Mouse (Mus musculus): Measurements from ENCODE around the gene Asic2.
A peak's percentile ranks its signal among the peaks of the same experiment; 100 is the strongest.

Asic2 gene

DNA sequence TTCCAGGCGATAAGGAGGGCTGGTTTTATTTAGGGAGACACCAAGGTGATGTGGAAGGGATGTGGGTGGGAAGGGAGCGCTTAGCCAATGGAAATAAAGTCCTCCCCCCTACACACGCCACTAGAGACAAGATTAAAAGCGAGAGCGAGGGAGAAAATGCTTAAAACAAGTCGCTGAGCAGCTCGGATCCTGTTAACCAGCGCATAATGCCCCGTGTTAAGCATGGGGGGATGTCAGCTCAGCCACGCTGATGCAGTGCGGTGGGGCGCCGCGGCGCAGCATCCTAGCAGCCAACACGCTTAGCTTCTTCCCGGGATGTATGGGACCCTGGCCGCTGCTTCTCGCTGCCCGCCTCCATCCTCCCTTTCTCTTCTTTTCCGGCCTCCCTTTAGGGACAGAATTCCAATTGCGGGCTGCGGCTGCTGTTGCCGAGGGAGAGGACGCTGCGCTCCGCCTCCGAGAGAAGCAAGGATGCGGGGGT lies at the start of gene Asic2:
TSS of gene Asic2 (minus strand) at position 57 of the 481 bp plus-strand sequence.
- no peak for DNase-seq (ENCODE audit: low spot score in 2 of 2)

DNA sequence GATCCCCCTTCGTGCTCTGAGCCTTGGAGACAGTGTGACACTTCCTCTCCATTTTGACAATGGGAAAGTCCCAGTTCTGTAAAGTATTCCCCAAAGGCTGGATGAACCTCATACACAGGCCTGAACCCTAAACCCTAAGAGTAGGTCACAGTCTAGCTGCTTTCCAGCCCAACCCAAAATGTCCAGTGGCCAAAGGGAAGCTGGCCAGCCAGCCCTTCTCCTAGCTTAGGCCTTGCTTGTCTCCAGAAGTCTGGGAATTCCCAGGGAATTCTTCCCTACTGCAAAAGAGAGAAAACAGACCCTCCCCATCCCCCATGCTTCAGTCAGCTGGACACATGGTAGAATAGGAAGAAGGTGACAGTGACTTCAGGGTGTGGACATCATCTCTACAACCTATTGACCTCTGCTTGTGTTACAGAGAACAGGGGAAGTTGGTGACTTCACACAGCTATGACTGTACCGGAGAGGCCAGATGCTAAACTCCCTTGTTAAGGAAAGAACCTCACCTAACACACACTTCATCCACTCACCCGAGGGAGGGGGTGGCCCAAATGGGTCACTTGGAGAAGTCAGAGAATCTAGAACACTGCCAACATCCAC lies 48.0 kb upstream of the Asic2 start:
- no peak for DNase-seq (ENCODE audit: low spot score in 2 of 2)

DNA sequence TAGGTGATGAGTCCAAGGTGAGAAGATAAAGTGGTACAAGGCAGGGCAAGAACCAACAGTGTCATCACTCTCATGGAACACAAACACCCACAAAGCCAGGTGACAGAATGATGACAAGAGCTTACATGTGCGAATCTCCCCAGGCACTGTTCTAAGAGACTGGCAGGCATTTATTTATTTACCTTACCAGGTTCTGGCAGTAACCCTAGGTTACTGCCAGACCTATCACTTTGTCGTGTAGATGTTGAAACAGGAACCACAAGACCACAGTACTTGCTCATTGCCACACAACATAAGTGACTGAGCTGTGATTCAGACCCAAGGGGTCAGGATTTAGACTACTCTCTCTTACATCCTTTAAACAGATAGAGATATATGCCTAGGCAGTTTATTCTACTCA lies 46.8 kb upstream of the Asic2 start:
- no peak for DNase-seq (ENCODE audit: low spot score in 2 of 2)

DNA sequence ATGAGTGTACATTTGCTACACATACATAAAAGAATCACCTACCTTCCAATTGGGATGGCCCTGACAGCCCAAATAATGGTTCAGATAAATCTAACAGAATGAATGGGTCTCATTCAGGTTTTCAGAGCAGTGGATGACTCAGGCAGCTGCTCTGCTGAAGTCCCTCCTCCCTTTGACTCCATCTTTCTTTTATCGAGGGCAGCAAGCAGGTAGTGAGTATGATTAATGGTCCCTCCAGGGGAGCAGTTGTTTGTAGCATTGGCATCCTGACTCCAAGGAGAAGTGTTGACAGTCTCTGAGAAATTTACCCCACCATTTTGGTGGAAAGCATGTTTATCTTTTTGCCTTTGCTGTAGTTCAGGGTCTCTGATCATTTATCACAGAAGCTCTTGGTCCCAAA lies 45.5 kb upstream of the Asic2 start:
- no peak for DNase-seq (ENCODE audit: low spot score in 2 of 2)

DNA sequence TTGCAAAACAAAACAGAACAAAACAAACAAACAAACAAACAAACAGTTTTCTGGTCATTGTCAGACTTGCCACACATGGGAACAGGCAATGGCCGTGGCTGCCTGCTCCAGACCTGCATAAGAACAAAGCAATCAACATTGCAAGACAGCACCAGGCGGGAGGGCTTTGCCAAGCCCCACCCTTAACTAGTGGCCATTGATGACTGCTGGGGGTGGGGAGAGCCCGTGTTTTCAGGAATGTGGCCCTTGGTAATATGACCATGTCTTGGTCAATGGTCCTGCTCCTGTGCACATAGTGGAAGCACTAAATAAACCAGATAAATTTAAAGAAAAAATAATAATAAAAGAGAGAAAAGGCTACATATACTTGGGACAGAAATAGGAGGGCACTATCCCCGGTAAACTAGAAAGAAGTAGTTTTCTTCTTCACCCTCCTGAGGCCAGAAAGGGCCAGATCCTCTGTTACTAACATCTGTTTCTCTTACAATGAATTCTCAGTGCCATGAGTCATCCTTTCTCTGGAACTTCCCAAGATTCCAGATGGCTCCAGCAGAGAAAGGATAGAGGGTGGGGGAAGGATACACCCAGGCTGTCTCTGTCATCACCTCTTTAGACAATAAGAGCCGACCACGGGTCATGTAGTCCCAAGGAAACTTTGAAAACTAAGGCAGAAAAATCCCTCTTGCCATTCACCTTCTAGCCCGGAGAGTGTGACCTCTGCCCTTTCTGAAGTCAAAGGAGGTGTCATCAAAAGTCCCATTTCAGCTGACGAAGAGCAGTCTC lies 43.3 kb upstream of the Asic2 start:
- no peak for DNase-seq (ENCODE audit: low spot score in 2 of 2)

DNA sequence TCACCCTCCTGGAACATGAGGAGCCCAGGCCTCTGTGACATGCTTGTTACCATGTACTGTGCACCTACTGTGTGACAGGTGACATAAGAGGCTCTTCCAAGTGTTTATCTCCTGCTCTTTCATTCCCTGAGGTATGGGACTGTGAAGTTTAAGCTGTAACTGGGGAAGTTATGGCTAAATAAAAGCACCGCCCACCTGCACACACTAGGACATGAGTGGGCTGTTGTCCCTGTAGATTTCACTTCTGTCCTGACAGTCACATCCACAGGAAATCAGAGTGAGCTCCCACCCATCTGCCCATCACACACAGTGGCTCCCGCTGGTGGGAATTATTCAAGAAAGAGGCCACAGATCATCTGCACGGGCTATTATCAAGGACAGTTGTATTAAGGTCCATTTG lies 41.9 kb upstream of the Asic2 start:
- DNase-seq (ENCODE audit: low spot score in 2 of 2) = no peak

DNA sequence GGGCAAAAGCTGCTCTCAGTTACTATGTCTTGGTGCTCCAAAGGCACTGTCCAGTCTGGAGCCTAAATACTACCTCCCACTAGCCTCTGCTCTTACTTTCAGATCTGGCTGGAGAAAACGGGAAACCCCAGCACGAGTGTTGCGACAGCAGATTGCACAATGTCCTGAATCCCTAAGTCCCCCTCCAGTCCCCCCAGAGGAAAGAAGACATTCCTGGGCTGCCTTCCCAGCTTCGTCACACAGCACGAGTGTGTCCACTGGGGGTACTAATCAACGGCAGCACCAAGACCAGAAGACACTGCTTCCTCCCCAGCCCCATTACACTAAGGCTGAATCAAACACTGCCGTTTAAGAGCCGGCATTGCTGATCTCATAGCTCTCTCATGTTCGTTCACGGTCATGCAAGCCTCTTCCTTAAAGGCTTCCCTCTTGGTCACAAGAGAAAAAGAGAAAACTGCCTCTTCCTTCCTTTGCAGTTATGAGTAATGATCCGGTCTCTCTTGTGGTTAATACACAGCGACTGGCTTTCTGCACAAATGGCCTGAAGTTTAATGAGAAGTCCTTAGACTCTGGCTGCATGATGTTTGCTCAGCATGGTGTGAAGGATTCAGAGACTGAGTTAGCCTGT lies 38.7 kb upstream of the Asic2 start:
- no peak for DNase-seq (ENCODE audit: low spot score in 2 of 2)

DNA sequence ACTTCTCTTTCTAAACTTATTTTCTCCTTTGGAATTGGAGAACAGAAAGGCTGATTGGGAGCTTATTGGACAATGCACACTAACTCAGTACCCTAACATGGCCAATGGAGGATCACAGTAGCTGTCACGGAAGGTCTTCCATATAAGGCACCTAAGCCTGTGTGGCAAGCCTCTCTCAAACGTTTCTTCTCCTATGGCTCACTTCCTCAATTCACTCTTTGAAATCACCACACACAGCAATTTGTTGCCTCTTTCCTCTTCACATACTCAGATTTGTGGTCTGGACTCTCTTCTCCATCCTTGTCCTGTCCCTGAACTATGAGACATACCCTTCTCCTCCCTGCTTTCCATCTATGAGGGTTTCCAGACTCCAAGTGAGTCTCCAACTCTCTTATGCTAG lies 36.6 kb upstream of the Asic2 start:
- DNase-seq (ENCODE audit: low spot score in 2 of 2) = no peak

DNA sequence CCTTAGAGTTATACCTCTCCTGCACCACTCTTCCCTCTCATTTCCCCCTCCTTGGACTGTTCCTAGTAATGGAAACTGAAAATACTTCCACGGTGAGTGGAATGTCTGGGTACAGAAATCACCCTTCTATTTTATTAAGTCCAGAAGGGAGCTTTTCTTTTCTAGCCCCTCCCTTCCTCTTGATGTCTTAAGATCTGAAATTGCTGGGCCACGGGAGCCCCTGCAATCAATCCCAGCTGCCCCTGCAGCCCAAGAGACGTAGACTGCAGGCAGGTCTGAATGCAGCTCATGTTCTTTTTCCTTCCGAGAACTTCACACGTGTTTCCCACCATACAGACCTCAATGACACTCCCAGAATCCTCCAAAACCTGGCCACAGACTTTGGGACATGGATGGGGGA lies 32.3 kb upstream of the Asic2 start:
- DNase-seq (ENCODE audit: low spot score in 2 of 2) = no peak

DNA sequence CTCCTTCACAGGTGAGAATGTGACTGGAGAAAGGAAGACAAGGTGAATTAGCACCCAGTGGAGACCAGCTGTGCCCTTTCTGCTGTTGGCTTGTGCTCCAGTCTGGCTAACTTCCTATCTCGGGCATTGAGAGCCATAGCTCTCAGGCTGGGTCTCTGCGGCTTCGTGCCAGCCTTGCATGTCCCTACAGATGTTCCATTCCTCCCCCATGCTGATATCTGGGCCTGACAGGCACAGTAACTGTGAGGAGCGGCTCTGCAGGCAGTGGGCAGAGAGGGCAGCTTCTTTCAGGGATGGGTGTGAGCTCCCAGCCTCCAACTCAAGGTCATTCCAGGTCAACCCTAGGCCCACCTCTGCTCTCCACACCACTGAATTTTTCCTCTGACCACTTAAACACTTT lies 31.2 kb upstream of the Asic2 start:
- DNase-seq (ENCODE audit: low spot score in 2 of 2) = no peak

DNA sequence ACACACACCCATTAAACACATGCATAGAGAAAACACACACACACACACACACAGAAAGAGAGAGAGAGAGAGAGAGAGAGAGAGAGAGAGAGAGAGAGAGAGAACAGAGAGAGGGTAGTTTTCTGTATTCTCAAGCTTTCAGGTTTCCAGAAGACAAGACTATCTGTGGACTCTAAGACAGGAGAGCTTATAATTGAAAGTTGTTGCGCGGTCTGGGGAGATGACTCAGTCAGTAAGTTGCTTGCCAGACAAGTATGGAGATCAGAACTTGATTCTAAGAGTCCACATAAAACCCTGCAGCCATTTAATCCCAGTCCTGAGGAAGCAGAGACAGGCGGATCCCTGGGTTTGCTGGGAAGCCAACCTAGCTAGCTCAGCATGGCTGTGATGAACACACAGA lies 30.4 kb upstream of the Asic2 start:
- no peak for DNase-seq (ENCODE audit: low spot score in 2 of 2)

DNA sequence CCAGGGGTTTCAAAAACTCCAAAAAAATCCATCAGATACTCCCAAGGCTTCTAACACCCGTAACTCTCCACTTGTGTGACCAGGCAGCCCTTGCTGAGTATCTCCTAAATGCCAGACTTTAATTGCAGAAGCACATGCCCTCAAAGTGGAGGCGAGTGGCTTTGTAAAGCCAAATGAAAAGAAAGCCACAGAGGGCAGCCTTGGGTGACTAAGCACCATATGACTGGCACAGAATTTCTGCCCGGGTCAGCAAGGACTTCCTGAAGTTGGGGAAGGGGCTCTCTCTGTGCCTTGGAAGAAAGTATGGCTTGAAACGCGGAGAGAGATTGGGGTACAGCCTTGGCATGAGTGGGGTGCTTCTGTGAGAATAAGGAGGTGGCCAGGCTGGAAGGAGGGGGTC lies 28.8 kb upstream of the Asic2 start:
- DNase-seq (ENCODE audit: low spot score in 2 of 2) = no peak

DNA sequence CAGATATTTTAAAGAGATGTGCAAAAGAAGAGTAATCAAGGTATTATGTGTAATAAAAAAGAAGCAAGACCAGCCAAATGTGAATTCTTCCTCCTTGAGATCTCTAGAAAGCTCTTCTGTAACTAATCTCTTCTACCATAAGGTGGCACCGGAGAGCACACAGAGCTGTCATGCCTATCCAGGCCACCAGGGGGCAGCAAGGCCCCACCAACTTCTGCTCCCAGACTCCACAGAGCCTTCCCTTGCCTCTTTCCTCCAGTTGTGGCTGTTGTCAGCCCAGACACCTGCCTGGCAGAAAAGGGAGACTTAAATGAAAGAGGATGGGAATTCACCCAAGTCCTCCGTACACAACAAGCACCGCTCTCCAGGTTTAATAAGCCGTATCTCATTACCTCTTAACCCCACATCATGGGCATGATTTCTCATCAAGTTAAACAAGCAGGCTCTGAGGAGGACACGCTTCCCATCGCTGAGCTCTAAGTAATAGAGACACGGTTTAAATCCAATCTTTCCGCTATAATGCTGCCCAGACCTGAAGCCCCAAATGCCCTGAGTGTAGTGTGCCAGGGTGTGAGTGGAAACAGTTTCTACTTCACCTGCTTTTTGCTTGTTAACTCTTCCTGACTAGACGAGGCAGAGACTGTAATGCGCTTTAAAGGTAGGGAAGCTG lies 28.1 kb upstream of the Asic2 start:
- DNase-seq (ENCODE audit: low spot score in 2 of 2) = peak; percentile 40 to 54

DNA sequence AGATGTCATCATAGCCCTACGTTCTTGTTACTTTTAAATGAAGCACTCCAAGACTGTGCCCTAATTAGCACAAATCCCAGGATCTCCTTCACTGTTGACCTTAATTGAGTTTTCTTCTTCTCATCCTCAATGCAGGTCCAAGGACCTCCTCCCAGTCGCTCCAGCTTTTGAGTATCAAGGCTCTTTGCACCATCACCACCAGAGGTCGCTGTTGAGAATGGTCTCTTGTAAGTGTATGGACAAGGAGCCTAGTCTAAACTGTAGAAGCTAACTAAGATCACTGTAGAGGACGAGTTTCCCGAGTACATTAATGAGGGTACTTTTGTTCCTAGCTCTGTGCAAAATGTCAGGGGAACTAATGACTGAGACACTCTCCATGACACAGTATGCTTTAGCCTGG lies 14.9 kb upstream of the Asic2 start:
- peak; percentile 16 to 50 for DNase-seq (ENCODE audit: low spot score in 2 of 2)

DNA sequence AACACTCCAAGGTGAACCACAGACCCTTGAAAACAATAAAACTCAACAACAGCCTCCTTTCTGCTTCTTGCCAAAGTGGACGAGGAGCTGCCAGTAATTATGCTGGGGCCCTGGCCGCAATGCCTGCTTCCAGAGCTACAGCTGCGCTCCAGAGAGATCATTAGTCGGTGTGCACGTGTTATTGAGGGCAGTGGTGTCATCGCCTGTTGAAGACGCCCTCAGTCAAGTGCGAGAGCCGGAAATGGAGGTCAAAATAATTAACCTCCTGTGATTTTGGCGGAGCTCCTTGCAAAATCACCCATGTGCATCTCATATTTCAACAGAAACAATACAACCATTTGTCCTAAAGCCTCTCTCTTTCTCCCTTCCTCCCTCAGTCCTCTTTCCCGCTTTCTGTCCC lies 13.9 kb upstream of the Asic2 start:
- DNase-seq (ENCODE audit: low spot score in 2 of 2) = no peak

DNA sequence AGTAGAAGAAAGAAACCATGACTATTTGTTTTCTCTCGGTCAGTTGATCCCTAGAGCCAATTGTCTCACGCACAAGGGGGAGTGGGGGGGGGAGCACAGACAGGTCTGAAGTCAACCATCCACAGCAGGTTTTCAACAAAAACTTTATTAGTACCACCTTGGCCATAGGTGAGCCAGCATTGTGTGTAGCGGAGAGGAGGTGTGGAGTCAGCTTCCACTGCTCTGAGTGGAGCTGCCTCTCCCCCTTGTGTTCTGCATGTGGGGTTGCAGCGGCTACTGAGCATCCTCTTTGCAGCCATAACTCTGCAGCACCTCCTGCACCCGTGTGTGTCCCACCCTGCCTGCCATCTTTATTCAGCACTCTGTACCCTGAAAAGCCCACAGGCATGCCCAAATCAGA lies 6.3 kb upstream of the Asic2 start:
- DNase-seq (ENCODE audit: low spot score in 2 of 2) = no peak

DNA sequence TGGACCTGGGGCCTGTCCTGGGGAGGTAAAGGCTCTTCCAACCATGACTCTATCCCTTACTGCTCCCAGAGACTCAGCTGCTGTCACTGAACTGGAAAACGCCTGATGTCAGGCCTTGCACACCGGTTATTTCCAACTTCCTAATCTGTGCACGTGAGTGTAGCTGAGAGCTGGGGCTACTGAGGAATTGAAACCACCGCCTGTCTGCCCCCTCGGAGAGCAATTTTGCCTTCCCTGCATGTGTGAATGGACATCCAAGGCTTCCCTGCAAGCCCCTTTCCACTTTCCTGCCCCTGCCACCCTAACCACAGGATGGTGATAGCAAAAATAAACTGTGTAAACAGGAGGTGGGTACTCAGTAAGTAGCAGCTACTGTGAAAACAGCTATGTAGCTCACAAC lies 5.4 kb upstream of the Asic2 start:
- DNase-seq (ENCODE audit: low spot score in 2 of 2) = peak in 1 of 2 experiments; percentile 21

DNA sequence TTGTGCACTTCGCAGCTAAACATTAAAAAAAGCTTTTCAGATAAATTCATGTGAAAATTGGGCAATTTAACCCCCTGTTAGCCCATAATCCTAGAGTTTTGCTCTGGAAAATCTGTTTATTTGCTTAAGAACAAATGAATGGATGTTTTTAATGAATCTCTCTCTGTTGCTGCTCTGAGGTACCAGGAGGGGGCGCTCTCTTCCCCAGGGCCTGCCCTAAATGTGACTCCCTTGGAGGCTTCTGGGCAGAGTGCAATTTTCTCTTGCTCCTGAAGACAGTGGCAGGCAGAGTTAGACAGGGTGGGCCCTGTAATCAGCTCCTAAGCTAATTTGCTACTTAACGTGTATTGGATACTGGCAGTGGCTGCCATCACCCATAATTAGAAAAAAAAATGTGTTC lies 3.8 kb upstream of the Asic2 start:
- DNase-seq (ENCODE audit: low spot score in 2 of 2) = no peak

DNA sequence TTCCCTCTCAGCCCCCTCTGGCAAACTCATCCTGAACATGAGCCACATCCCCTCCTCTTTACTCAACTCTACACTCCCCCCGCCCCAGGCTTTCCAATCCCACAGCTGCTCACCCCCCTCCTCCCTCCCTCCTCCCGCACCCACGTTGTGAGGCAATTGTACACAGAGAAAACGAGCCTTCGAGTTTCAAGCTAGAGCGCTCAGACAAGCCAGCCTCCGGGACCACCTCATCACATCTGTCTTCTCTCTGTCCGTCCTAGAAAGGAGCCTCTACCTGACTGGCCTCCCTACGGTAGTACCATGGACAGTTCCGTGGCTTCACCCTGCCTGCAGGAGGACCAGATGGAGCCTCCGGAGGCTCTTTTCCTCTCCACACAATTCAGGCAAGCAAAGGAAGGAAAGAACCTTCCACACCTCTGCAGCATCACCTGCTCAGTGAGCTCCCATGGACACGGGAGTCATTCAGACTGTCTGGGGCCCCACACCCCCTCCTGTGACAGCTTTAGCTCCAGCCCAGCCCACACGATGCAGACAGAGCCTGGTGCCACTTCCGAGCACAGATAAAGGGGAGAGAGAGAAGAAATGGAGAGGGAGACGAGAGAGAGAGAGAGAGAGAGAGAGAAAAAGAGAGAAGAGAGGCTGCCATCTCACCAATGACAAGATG lies 1.5 kb downstream of the Asic2 start:
- DNase-seq (ENCODE audit: low spot score in 2 of 2) = no peak

DNA sequence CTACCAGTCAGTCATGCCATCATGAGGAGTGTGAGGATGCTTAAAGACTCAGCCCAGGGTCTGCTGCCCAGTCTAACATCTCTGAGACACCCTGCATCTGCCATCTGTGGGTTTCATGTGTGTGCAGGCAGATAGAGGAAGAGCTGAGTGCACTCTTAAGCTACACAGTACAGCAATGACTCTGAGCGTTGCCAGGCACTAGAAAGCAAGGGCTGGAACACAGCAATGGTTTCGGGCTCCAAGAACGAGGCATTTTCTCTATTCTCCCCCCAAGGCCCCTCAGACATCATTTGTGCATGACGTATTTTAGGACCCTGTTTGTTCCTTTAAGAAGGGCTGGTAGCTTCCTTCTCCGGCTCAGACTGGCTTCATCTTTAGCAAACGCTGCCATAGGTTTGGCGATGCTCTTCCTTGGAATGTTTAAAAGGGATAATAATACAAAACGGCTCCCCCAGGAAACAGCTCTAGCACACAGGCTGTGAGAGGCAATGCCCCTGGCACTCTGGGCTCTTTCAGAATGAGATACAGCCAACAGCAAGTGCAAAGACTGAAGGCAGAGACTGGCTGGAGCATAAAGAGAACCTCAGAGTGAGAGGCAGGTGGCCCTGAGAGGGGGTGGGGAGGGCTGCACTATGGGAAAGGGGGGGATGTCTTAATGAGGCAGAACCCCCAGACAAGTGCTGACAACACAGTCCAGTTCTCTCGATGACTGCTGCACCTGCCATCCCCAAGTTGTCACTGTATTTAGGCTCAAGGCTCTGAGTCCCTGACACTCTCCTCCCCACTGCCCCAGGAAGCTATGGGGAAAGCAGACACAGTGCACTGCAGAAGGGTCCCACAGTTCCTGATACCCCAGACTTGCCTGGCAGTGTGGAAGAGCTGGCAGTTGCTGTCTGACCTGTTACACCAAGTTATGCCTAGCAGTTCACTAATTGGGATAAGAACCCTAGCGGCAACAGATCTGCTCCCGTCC lies 2.3 kb downstream of the Asic2 start:
- DNase-seq (ENCODE audit: low spot score in 2 of 2) = no peak

DNA sequence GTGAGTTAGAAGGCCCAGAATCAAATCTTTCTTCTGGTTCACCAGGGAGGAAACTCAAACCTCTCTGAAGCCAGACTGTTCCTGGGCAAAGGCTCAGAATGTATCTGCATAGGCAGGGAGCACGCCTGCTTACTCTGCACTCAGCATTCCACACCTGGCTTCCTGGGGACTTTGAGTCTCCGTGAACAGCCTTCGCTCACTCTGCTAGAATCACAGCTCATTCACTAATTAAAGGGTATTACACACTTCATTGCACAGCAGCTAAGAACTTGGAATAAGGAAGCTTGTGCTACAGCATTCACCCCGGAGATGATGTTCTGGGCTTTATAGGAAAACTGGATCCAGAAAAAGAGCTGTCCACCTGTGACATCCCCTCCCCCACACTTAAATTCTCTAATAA lies 3.7 kb downstream of the Asic2 start:
- DNase-seq (ENCODE audit: low spot score in 2 of 2) = no peak

Measured in natural killer cell, adult 2 months (primary cell).